In genomic region chr19:41483445-41484040, GRCm38 (mm10) we compare ENCODE assay signal across 8 mouse cellular contexts. TPM values are rescaled to one million over a fixed set of nuclear protein-coding genes. Genes with fewer than 3 reads are reported as not detected.
DNase-seq lines count a peak whose midpoint lies in the region; ATAC-seq lines count a peak whose summit lies in the region.

No protein-coding gene starts in this region.

- peak overlapping the region; percentile 86 for H3K4me2 ChIP-seq in kidney, embryonic 15.5 days
- peak overlapping the region; percentile 92 for H3K4me2 ChIP-seq in embryonic facial prominence, embryonic 13.5 days
- H3K4me2 ChIP-seq in liver, embryonic 12.5 days = peak overlapping the region; percentile 96
- H3K4me2 ChIP-seq in neural tube, embryonic 14.5 days (ENCODE audit: low read depth, low read length) = peak overlapping the region; percentile 63

- no peaks in the 10 kb centered on the region for H3K36me3 ChIP-seq in kidney, embryonic 15.5 days
- H3K36me3 ChIP-seq in embryonic facial prominence, embryonic 13.5 days = no peaks in the 10 kb centered on the region
- H3K36me3 ChIP-seq in liver, embryonic 12.5 days = no peaks in the 10 kb centered on the region
- no peaks in the 10 kb centered on the region for H3K36me3 ChIP-seq in neural tube, embryonic 14.5 days (ENCODE audit: control insufficient read depth, insufficient read depth, low read length)

- H3K9me3 ChIP-seq in kidney, embryonic 15.5 days (replicated peaks) = no peaks in the 10 kb centered on the region
- H3K9me3 ChIP-seq in embryonic facial prominence, embryonic 13.5 days = no peaks in the 10 kb centered on the region
- H3K9me3 ChIP-seq in liver, embryonic 12.5 days (replicated peaks) = no peaks in the 10 kb centered on the region
- H3K9me3 ChIP-seq in neural tube, embryonic 14.5 days (ENCODE audit: control insufficient read depth, low read length) = no peaks in the 10 kb centered on the region

- peak overlapping the region; percentile 100 for H3K27ac ChIP-seq in kidney, embryonic 15.5 days
- peak overlapping the region; percentile 98 for H3K27ac ChIP-seq in embryonic facial prominence, embryonic 13.5 days
- H3K27ac ChIP-seq in liver, embryonic 12.5 days = peak overlapping the region; percentile 99
- peak overlapping the region; percentile 99 for H3K27ac ChIP-seq in neural tube, embryonic 14.5 days (ENCODE audit: low read depth, low read length)

- peak overlapping the region; percentile 97 for H3K4me3 ChIP-seq in kidney, embryonic 15.5 days (replicated peaks)
- peak overlapping the region; percentile 88 for H3K4me3 ChIP-seq in embryonic facial prominence, embryonic 13.5 days
- H3K4me3 ChIP-seq in liver, embryonic 12.5 days = peak overlapping the region; percentile 97
- peak overlapping the region; percentile 88 for H3K4me3 ChIP-seq in neural tube, embryonic 14.5 days (ENCODE audit: low read depth, low read length)

- no peaks in the 10 kb centered on the region; the same call in 1 of the 2 replicates for H3K27me3 ChIP-seq in kidney, embryonic 15.5 days
- H3K27me3 ChIP-seq in embryonic facial prominence, embryonic 13.5 days = no peaks in the 10 kb centered on the region
- H3K27me3 ChIP-seq in liver, embryonic 12.5 days (replicated peaks) = 0 out of 2 replicates have a peak, but pooled peaks cover 5% of the 10 kb centered on the region
- no peaks in the 10 kb centered on the region for H3K27me3 ChIP-seq in neural tube, embryonic 14.5 days (ENCODE audit: control insufficient read depth, insufficient read depth, low read length)

- no peak; the same call in 1 of the 2 replicates for ATAC-seq in kidney, embryonic 15.5 days (replicated peaks; ENCODE audit: low FRiP score)
- ATAC-seq in embryonic facial prominence, embryonic 13.5 days (ENCODE audit: insufficient number of reproducible peaks, insufficient read depth, low FRiP score, low TSS enrichment, low read depth) = peak; percentile 33; the same call in 1 of the 2 replicates
- no peak for ATAC-seq in liver, embryonic 12.5 days
- peak; percentile 40; the same call in 1 of the 2 replicates for ATAC-seq in neural tube, embryonic 14.5 days (ENCODE audit: low read depth)

- H3K9ac ChIP-seq in kidney, embryonic 15.5 days = peak overlapping the region; percentile 83
- peak overlapping the region; percentile 91 for H3K9ac ChIP-seq in embryonic facial prominence, embryonic 13.5 days
- H3K9ac ChIP-seq in liver, embryonic 12.5 days = peak overlapping the region; percentile 99
- H3K9ac ChIP-seq in neural tube, embryonic 14.5 days (replicated peaks; ENCODE audit: low read depth, low read length) = peak overlapping the region; percentile 95

- WGBS in kidney, embryonic 15.5 days = under 1% methylated on average over 30 of the region's 30 CpGs
- under 1% methylated on average over 30 of the region's 30 CpGs for WGBS in embryonic facial prominence, embryonic 13.5 days
- under 1% methylated on average over 26 of the region's 30 CpGs for WGBS in liver, embryonic 12.5 days (ENCODE audit: insufficient replicate concordance)
- WGBS in neural tube, embryonic 14.5 days = under 1% methylated on average over 30 of the region's 30 CpGs

- H3K4me1 ChIP-seq in kidney, embryonic 15.5 days = peaks cover 21% of the 10 kb centered on the region
- peaks cover 25% of the 10 kb centered on the region for H3K4me1 ChIP-seq in embryonic facial prominence, embryonic 13.5 days
- H3K4me1 ChIP-seq in liver, embryonic 12.5 days = peaks cover 34% of the 10 kb centered on the region
- peaks cover 25% of the 10 kb centered on the region for H3K4me1 ChIP-seq in neural tube, embryonic 14.5 days (ENCODE audit: control insufficient read depth, insufficient read depth, low read length)

- DNase-seq in kidney, postnatal 36 days = no peak
- peak; percentile 34 for DNase-seq in Muller cell, postnatal 12 days (ENCODE audit: inconsistent ontology term)
- DNase-seq in heart, postnatal 4 days = peak; percentile 37
- no peak for DNase-seq in thymus, postnatal 0 days (ENCODE audit: low spot score)

RNA-seq across cellular contexts. Expression of gene Lcor, which starts 1.1 kb away (rescaled TPM):
- 16.3 and 17.0 TPM in 2 replicates for polyA plus RNA-seq in kidney, embryonic 15.5 days (2015; fragmentation: Nextera tagmentation; extraction: Ambion mirVana)
- 9.4 and 12.0 TPM in 2 replicates for polyA plus RNA-seq in embryonic facial prominence, embryonic 13.5 days (2015; fragmentation: Nextera tagmentation; extraction: Ambion mirVana)
- 10 to 100 TPM; 13.9 to 16.7 TPM for total RNA-seq in heart, postnatal 4 days (2021)
- polyA plus RNA-seq in liver, embryonic 12.5 days (2016; fragmentation: Nextera tagmentation; extraction: Ambion mirVana) = 7.9 and 9.3 TPM in 2 replicates
- polyA plus RNA-seq in neural tube, embryonic 14.5 days (2014; fragmentation: Nextera tagmentation; extraction: Ambion mirVana) = 19.3 and 23.6 TPM in 2 replicates
- polyA plus RNA-seq in thymus, postnatal 0 days (2015; fragmentation: Nextera tagmentation; extraction: Ambion mirVana) = 9.9 and 13.0 TPM in 2 replicates

Comparison
In these comparisons a context has a peak if more than half of its experiments do, and no peak if none do; other contexts are left out.
1. ATAC-seq: peak in embryonic facial prominence, embryonic 13.5 days (single experiment) and neural tube, embryonic 14.5 days (single experiment); none in kidney, embryonic 15.5 days (single experiment) and liver, embryonic 12.5 days (single experiment).
2. DNase-seq: peak in Muller cell, postnatal 12 days (single experiment) and heart, postnatal 4 days (single experiment); none in kidney, postnatal 36 days (0 of 2) and thymus, postnatal 0 days (single experiment).
3. Peak in every context shown above with its lines, with median percentiles within 50 percentile points of each other: H3K27ac ChIP-seq, H3K4me2 ChIP-seq, H3K4me3 ChIP-seq and H3K9ac ChIP-seq.